Mouse (Mus musculus) hindbrain, embryonic 12.5 days (tissue): ENCODE measurements at regions not wholly inside any gene's neighbourhood (a gene's known extent, or its start where the extent isn't known, plus 50 kb on each side); places are given as distances from the start of the nearest gene placed in this dataset.

Source experiments
- ATAC-seq: fragments of 200-750 bp; cut with Nextera tagmentation; 2 replicates; pipeline ENCODE4 v1.8.0; 2017; ENCODE audit warnings: moderate TSS enrichment; ENCODE audit not compliant: low FRiP score
- H3K27ac ChIP-seq: fragments of 300-500 bp; sonication (generic); 2 replicates; pipeline ENCODE4 v1.5.1; 2016; ENCODE audit warnings: mild to moderate bottlenecking
- H3K27me3 ChIP-seq: fragments of 300-500 bp; sonication (generic); 2 replicates; pipeline ENCODE4 v1.6.1; 2016; ENCODE audit warnings: mild to moderate bottlenecking
- H3K36me3 ChIP-seq: fragments of 300-500 bp; sonication (generic); 2 replicates; pipeline ENCODE4 v1.6.1; 2016; ENCODE audit warnings: mild to moderate bottlenecking
- H3K4me1 ChIP-seq: fragments of 300-500 bp; sonication (generic); 2 replicates; pipeline ENCODE4 v1.6.1; 2016
- H3K4me2 ChIP-seq: fragments of 300-500 bp; sonication (generic); replicated peaks from 2 replicates; pipeline ENCODE4 v1.6.1; 2016; ENCODE audit warnings: mild to moderate bottlenecking
- H3K4me3 ChIP-seq: fragments of 300-500 bp; sonication (generic); 2 replicates; pipeline ENCODE4 v1.5.1; 2016; ENCODE audit warnings: mild to moderate bottlenecking
- H3K9ac ChIP-seq: fragments of 300-500 bp; sonication (generic); 2 replicates; pipeline ENCODE4 v1.6.1; 2016; ENCODE audit warnings: mild to moderate bottlenecking, moderate library complexity
- H3K9me3 ChIP-seq: fragments of 300-500 bp; sonication (generic); replicated peaks from 2 replicates; pipeline ENCODE4 v1.6.1; 2016; ENCODE audit warnings: mild to moderate bottlenecking
- WGBS: fragments of 180-500 bp; shearing (Covaris S2); methylation state at CpG from one replicate; pipeline ENCODE4 v1.1.7; 2016; 5-methylcytosine and 5-hydroxymethylcytosine counted together

- H3K36me3 ChIP-seq, result no peaks in the 10 kb centered on the region
- H3K27ac ChIP-seq, result no peak overlapping the region
- ATAC-seq, result no peak
- no peaks in the 10 kb centered on the region for H3K27me3 ChIP-seq
- no peak overlapping the region for H3K4me3 ChIP-seq
- H3K9ac ChIP-seq, result no peak overlapping the region
- H3K4me1 ChIP-seq, result no peaks in the 10 kb centered on the region
- WGBS, result 85% methylated on average over 5 of the region's 5 CpGs
- no peaks in the 10 kb centered on the region for H3K9me3 ChIP-seq
- no peak overlapping the region for H3K4me2 ChIP-seq
These were observed 331.1 kb downstream of the Slc4a3 start for GRCm38 (mm10) chr1:75877209-75877608.

GRCm38 (mm10) chr1:75885632-75886031, 339.6 kb downstream of the Slc4a3 start:
- Histone ChIP-seq H3K36me3 (no peaks in the 10 kb centered on the region), H3K27ac (no peak overlapping the region), H3K4me3 (no peak overlapping the region), H3K4me2 (no peak overlapping the region), H3K4me1 (peaks cover 9% of the 10 kb centered on the region), H3K27me3 (no peaks in the 10 kb centered on the region), H3K9me3 (no peaks in the 10 kb centered on the region), H3K9ac (no peak overlapping the region)
- no peak for ATAC-seq
- 66% methylated on average over 7 of the region's 7 CpGs for WGBS

GRCm38 (mm10) chr1:75888499-75889208, 342.6 kb downstream of the Slc4a3 start:
- 0 out of 2 replicates have a peak overlapping the region, but pooled peaks have one; percentile 11 for H3K4me2 ChIP-seq
- 18% methylated on average over 9 of the region's 9 CpGs for WGBS
- H3K36me3 ChIP-seq, result no peaks in the 10 kb centered on the region
- H3K9me3 ChIP-seq, result no peaks in the 10 kb centered on the region
- H3K27me3 ChIP-seq, result no peaks in the 10 kb centered on the region
- no peak overlapping the region for H3K9ac ChIP-seq
- peaks cover 9% of the 10 kb centered on the region for H3K4me1 ChIP-seq
- no peak overlapping the region for H3K27ac ChIP-seq
- ATAC-seq, result no peak
- no peak overlapping the region for H3K4me3 ChIP-seq

- H3K9ac ChIP-seq, result no peak overlapping the region
- ATAC-seq, result no peak
- H3K36me3 ChIP-seq, result no peaks in the 10 kb centered on the region
- H3K27me3 ChIP-seq, result no peaks in the 10 kb centered on the region
- 69% methylated on average over 4 of the region's 4 CpGs for WGBS
- H3K4me3 ChIP-seq, result no peak overlapping the region
- peaks cover 9% of the 10 kb centered on the region for H3K4me1 ChIP-seq
- H3K4me2 ChIP-seq, result no peak overlapping the region
- no peak overlapping the region for H3K27ac ChIP-seq
- 0 out of 2 replicates have a peak, but pooled peaks cover 5% of the 10 kb centered on the region for H3K9me3 ChIP-seq
These were observed 344.0 kb downstream of the Slc4a3 start for GRCm38 (mm10) chr1:75889847-75890591.

DNA sequence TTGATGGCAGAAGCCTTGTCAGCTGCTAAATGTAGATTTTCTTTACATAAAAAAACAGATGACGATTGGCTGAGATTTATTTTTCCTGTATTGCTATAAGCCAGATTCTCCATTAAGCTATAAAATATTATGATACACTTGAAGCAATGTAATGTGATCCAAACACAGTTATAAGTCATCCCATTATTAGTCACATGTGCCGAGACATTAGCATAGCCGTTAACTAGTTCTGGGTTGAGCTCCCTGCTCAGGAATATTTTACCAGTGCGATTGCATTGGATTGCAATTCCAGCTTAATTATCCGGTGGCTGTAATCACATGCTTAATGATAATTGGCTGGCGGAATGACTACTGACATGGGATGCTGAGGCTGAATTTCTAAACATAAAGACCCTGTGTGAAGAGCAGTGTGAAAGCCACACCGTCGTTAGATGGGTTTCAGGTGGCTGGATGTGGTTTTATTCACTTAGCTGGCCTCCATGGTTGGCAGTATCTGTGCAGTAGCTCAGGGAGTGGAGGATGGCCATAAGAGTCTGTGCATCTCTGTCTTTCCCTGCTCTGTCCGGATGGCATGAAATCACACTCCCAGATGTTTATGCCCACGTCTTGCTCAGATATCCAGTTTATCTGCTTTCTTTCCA, 344.7 kb downstream of the Slc4a3 start:
- H3K4me3 ChIP-seq, result no peak overlapping the region
- ATAC-seq, result no peak
- H3K36me3 ChIP-seq, result no peaks in the 10 kb centered on the region
- no peak overlapping the region for H3K27ac ChIP-seq
- H3K27me3 ChIP-seq, result no peaks in the 10 kb centered on the region
- no peak overlapping the region for H3K9ac ChIP-seq
- peaks cover 9% of the 10 kb centered on the region for H3K4me1 ChIP-seq
- H3K4me2 ChIP-seq, result no peak overlapping the region
- 78% methylated on average over 10 of the region's 10 CpGs for WGBS
- H3K9me3 ChIP-seq, result 0 out of 2 replicates have a peak, but pooled peaks cover 5% of the 10 kb centered on the region

GRCm38 (mm10) chr1:75895550-75895949, 349.5 kb downstream of the Slc4a3 start:
- Histone ChIP-seq H3K9me3 (0 out of 2 replicates have a peak, but pooled peaks cover 5% of the 10 kb centered on the region), H3K27me3 (no peaks in the 10 kb centered on the region), H3K36me3 (no peaks in the 10 kb centered on the region), H3K4me1 (no peaks in the 10 kb centered on the region), H3K4me3 (no peak overlapping the region), H3K4me2 (no peak overlapping the region), H3K27ac (no peak overlapping the region), H3K9ac (no peak overlapping the region)
- ATAC-seq, result no peak
- 90% methylated on average over 1 of the region's 1 CpGs for WGBS

DNA sequence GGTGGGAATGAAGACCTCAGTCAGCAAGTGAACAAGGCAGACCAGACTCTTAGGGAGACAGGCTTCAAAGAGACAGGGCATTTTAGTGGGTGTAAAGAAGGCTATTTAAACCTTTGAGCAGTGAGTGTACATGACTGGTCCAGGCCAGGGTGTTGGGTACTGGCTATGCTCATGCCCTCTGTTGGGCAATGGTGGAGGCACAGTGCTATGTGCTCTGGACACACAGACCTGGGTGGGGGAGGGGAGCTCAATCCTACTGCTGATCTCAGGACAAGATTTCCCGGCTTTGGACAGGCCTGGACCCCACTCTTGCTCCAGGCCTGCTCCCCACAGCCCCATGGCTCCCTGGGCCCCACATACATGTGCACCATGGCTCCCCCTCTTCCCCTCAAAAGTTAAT, 355.1 kb downstream of the Slc4a3 start:
- H3K4me1 ChIP-seq, result peaks cover 7% of the 10 kb centered on the region
- no peak for ATAC-seq
- WGBS, result 29% methylated on average over 1 of the region's 1 CpGs
- H3K27ac ChIP-seq, result no peak overlapping the region
- H3K4me2 ChIP-seq, result no peak overlapping the region
- no peaks in the 10 kb centered on the region for H3K27me3 ChIP-seq
- no peak overlapping the region for H3K4me3 ChIP-seq
- no peaks in the 10 kb centered on the region for H3K36me3 ChIP-seq
- no peak overlapping the region for H3K9ac ChIP-seq
- no peaks in the 10 kb centered on the region for H3K9me3 ChIP-seq

DNA sequence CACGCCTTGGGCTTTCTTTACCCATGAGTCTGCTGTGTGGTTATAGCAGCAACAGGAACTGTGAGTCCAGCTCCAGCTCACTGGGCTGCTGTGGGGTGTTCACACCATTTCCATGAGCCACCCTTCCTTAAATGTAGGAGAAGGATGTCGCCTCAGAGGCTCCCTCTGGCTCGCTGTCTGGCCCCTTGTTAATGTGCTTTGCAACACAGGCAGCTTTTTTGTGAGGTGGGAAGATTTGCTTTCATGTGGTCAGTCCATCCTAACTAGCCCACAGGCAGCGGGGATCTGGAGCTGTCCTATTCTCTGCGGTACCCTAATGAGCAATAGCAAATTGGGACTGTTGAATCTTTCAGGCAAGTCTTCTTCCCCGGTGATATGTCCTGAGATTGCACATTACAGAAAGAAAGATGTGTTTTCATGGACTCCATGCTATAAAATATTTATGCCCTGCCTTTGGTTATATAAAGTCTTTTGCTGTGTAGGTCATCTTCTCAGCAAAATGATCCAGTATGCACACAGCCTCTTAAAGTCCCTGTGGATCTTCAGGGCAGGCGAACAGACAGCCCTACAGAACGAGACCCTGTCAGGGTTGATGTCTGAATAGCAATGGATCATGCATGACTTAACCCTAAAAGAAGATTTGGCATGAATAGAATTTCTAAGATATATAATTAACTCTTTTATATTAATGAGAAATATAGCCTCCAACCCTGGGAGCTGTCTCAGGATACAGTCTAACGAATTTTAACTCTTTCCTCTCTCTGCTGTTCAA, 359.8 kb downstream of the Slc4a3 start:
- ATAC-seq, result peak; percentile 72
- H3K9me3 ChIP-seq, result no peaks in the 10 kb centered on the region
- H3K27ac ChIP-seq, result peak overlapping the region; percentile 66

GRCm38 (mm10) chr1:75915311-75915710, 369.2 kb downstream of the Slc4a3 start:
- no peaks in the 10 kb centered on the region for H3K36me3 ChIP-seq
- no peaks in the 10 kb centered on the region for H3K9me3 ChIP-seq
- no peak overlapping the region for H3K27ac ChIP-seq
- no peak overlapping the region for H3K4me2 ChIP-seq
- no peaks in the 10 kb centered on the region; the same call in 1 of the 2 replicates for H3K27me3 ChIP-seq
- H3K9ac ChIP-seq, result no peak overlapping the region
- WGBS, result 95% methylated on average over 2 of the region's 2 CpGs
- no peak for ATAC-seq
- no peak overlapping the region for H3K4me3 ChIP-seq
- no peaks in the 10 kb centered on the region; the same call in 1 of the 2 replicates for H3K4me1 ChIP-seq

More for the DNA sequence above, 359.8 kb downstream of the Slc4a3 start:
- no peaks in the 10 kb centered on the region for H3K36me3 ChIP-seq
- H3K4me2 ChIP-seq, result no peak overlapping the region
- no peak overlapping the region for H3K9ac ChIP-seq
- 38% methylated on average over 9 of the region's 9 CpGs for WGBS
- H3K4me1 ChIP-seq, result peaks cover 7% of the 10 kb centered on the region
- no peak overlapping the region for H3K4me3 ChIP-seq
- no peaks in the 10 kb centered on the region for H3K27me3 ChIP-seq

DNA sequence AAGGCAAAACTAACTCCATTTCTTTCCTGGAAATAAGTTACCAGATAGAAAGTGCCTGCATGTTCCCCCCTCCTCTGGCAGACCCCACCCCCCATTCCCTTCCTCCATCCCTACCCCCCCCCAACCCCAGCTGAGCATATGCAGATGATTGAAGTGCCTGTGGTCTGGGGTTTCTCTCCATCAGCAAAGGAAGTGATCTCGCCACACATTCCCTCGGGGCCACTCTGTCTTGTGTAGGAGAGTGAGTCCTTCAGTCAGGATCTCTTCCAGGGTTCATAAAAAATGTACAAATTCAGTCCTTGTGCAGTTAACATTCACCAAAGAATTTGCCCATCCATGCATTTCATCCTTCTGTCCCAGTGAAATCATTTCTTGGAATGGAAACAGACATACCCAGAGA, 370.1 kb downstream of the Slc4a3 start:
- no peak overlapping the region for H3K9ac ChIP-seq
- H3K4me1 ChIP-seq, result no peaks in the 10 kb centered on the region; the same call in 1 of the 2 replicates
- no peaks in the 10 kb centered on the region for H3K36me3 ChIP-seq
- no peak overlapping the region for H3K4me2 ChIP-seq
- H3K27me3 ChIP-seq, result no peaks in the 10 kb centered on the region; the same call in 1 of the 2 replicates
- WGBS, result 43% methylated on average over 2 of the region's 2 CpGs
- H3K27ac ChIP-seq, result no peak overlapping the region
- ATAC-seq, result no peak
- H3K9me3 ChIP-seq, result no peaks in the 10 kb centered on the region
- no peak overlapping the region for H3K4me3 ChIP-seq

DNA sequence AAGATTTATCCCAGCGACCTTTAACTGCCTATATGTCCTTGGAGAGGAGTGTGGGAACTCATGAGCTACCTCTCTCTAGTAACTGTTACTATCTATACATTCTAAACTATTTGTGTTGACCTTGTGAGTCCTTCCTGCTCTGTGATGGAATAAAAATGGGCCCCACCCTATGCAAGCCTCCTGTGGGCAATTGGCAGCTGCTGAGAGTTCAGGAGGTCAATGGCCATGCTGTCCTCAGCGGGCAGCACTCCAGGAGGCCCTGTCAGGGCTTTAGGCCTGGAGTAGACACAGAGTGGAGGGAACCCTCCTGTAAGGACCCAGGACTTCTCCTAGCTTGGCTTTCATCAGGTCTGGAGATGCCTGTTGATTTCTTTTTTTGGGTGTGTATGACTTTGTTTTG, 373.1 kb downstream of the Slc4a3 start:
- Histone ChIP-seq H3K9me3 (no peaks in the 10 kb centered on the region), H3K27ac (no peak overlapping the region), H3K36me3 (no peaks in the 10 kb centered on the region), H3K4me3 (no peak overlapping the region), H3K9ac (no peak overlapping the region), H3K27me3 (no peaks in the 10 kb centered on the region), H3K4me2 (no peak overlapping the region), H3K4me1 (no peaks in the 10 kb centered on the region; the same call in 1 of the 2 replicates)
- WGBS, result 71% methylated on average over 2 of the region's 2 CpGs
- ATAC-seq, result no peak

DNA sequence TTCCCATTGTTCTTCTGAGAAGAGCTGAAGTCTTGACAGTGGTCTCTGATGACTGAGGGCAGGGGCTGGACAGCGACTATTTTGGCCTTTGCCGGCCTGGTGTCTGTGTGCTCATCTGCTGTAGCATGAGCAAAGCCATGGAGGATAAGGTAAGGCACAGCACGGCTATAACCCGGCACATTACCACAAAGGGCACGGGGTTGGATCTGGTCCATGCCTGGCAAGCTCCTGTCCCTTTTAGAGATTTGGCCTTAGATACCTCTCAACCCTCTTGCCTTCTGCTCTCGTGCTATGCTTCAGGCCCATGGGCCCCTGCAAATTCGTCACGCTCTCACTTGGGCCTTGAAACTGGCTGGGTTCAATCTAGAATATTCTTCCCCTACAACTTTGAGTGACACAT, 379.0 kb downstream of the Slc4a3 start:
- Histone ChIP-seq H3K4me2 (no peak overlapping the region), H3K9ac (no peak overlapping the region), H3K4me3 (no peak overlapping the region), H3K27ac (no peak overlapping the region), H3K9me3 (no peaks in the 10 kb centered on the region), H3K27me3 (no peaks in the 10 kb centered on the region; the same call in 1 of the 2 replicates), H3K36me3 (no peaks in the 10 kb centered on the region), H3K4me1 (peaks cover 7% of the 10 kb centered on the region)
- ATAC-seq, result no peak
- WGBS, result 79% methylated on average over 8 of the region's 8 CpGs
